Comparison of ENCODE assay signal across 8 mouse cellular contexts in genomic region chr7:84128661-84129060, GRCm38 (mm10). TPM values are rescaled to one million over a fixed set of nuclear protein-coding genes. Genes with fewer than 3 reads are reported as not detected.
A peak's percentile ranks its signal among the peaks of the same experiment; 100 is the strongest.
DNase-seq lines count a peak whose midpoint lies in the region; ATAC-seq lines count a peak whose summit lies in the region.
"Had no signal": no experiment of that assay in that cellular context is flagged by ENCODE, and none has a peak within 500 bp of the region (broad histone marks: within the 10 kb centered on the region; RNA-seq: fewer than 3 reads in every experiment).

No protein-coding gene starts in this region.

- peak overlapping the region; percentile 95 for H3K27ac ChIP-seq in heart, embryonic 11.5 days (ENCODE audit: low read depth, low read length)
- H3K27ac ChIP-seq in hindbrain, embryonic 13.5 days, result no peak overlapping the region

- 37% methylated on average over 8 of the region's 8 CpGs for WGBS in heart, embryonic 11.5 days (ENCODE audit: insufficient replicate concordance)
- WGBS in hindbrain, embryonic 13.5 days, result 77% methylated on average over 8 of the region's 8 CpGs

- no peaks in the 10 kb centered on the region for H3K27me3 ChIP-seq in heart, embryonic 11.5 days (ENCODE audit: control insufficient read depth, insufficient read depth, low read length)
- H3K27me3 ChIP-seq in hindbrain, embryonic 13.5 days, result no peaks in the 10 kb centered on the region

- no peak overlapping the region for H3K4me3 ChIP-seq in heart, embryonic 11.5 days (ENCODE audit: low read depth, low read length)
- H3K4me3 ChIP-seq in hindbrain, embryonic 13.5 days, result no peak overlapping the region

- no peaks in the 10 kb centered on the region for H3K9me3 ChIP-seq in heart, embryonic 11.5 days (replicated peaks; ENCODE audit: control insufficient read depth, low read length)
- no peaks in the 10 kb centered on the region for H3K9me3 ChIP-seq in hindbrain, embryonic 13.5 days

- H3K9ac ChIP-seq in heart, embryonic 11.5 days (ENCODE audit: low read depth, low read length), result no peak overlapping the region
- no peak overlapping the region for H3K9ac ChIP-seq in hindbrain, embryonic 13.5 days

- peak; percentile 24 for DNase-seq in urinary bladder, postnatal 14 days (ENCODE audit: low spot score)
- no peak for DNase-seq in urinary bladder, postnatal 10 days (ENCODE audit: low spot score)
- DNase-seq in kidney, postnatal 36 days, result peak; percentile 64 to 77
- DNase-seq in yolk sac, embryonic 10.5 days (ENCODE audit: low spot score), result no peak
- DNase-seq in frontal cortex, postnatal 25 days (ENCODE audit: low spot score in 2 of 2), result no peak
- DNase-seq: midbrain, embryonic 14.5 days had no signal

- no peaks in the 10 kb centered on the region for H3K36me3 ChIP-seq in heart, embryonic 11.5 days (ENCODE audit: control insufficient read depth, insufficient read depth, low read length)
- H3K36me3 ChIP-seq in hindbrain, embryonic 13.5 days, result no peaks in the 10 kb centered on the region

- peak overlapping the region; percentile 39 for H3K4me2 ChIP-seq in heart, embryonic 11.5 days
- H3K4me2 ChIP-seq in hindbrain, embryonic 13.5 days, result no peak overlapping the region

- H3K4me1 ChIP-seq in heart, embryonic 11.5 days (ENCODE audit: control insufficient read depth, insufficient read depth, low read length), result peaks cover 61% of the 10 kb centered on the region
- peaks cover 38% of the 10 kb centered on the region for H3K4me1 ChIP-seq in hindbrain, embryonic 13.5 days (replicated peaks)

- ATAC-seq in heart, embryonic 11.5 days (replicated peaks; ENCODE audit: insufficient number of reproducible peaks, low FRiP score, low TSS enrichment), result peak; percentile 86
- no peak for ATAC-seq in hindbrain, embryonic 13.5 days (ENCODE audit: low FRiP score)

RNA-seq across cellular contexts. Expression of gene Abhd17c, which starts 23.0 kb away (rescaled TPM):
- polyA plus RNA-seq in heart, embryonic 11.5 days (2014; fragmentation: Nextera tagmentation; extraction: Ambion mirVana), result 42.5 and 44.2 TPM in 2 replicates
- polyA plus RNA-seq in hindbrain, embryonic 13.5 days (2015; fragmentation: Nextera tagmentation; extraction: Ambion mirVana), result 18.3 and 25.0 TPM in 2 replicates

RNA-seq across cellular contexts. Expression of gene Cemip, which starts 42.4 kb away (rescaled TPM):
- 0.72 and 0.82 TPM in 2 replicates for polyA plus RNA-seq in heart, embryonic 11.5 days (2014; fragmentation: Nextera tagmentation; extraction: Ambion mirVana)
- 0.41 and 0.49 TPM in 2 replicates for polyA plus RNA-seq in hindbrain, embryonic 13.5 days (2015; fragmentation: Nextera tagmentation; extraction: Ambion mirVana)

Comparison
In these comparisons a context has a peak if more than half of its experiments do, and no peak if none do; other contexts are left out.
1. DNase-seq: peak in urinary bladder, postnatal 14 days (single experiment) and kidney, postnatal 36 days (2 of 2); none in urinary bladder, postnatal 10 days (single experiment), yolk sac, embryonic 10.5 days (single experiment) and frontal cortex, postnatal 25 days (0 of 2).